Mouse (Mus musculus): ENCODE measurements at regions not wholly inside any gene's neighbourhood (a gene's known extent, or its start where the extent isn't known, plus 50 kb on each side); places are given as distances from the start of the nearest gene placed in this dataset.
A peak's percentile ranks its signal among the peaks of the same experiment; 100 is the strongest.

- peak; percentile 20 for DNase-seq (ENCODE audit: low spot score)
Measured at GRCm38 (mm10) chr8:23314275-23315123, 903.3 kb downstream of the Mrps31 start.

GRCm38 (mm10) chr8:23319556-23319955, 908.4 kb downstream of the Mrps31 start:
- DNase-seq (ENCODE audit: low spot score), result peak; percentile 7

- no peak for DNase-seq (ENCODE audit: low spot score)
Measured at GRCm38 (mm10) chr8:23321166-23321565, 910.0 kb downstream of the Mrps31 start.

GRCm38 (mm10) chr8:23327283-23327682, 916.1 kb downstream of the Mrps31 start:
- DNase-seq (ENCODE audit: low spot score), result no peak

GRCm38 (mm10) chr8:23344161-23344560, 933.0 kb downstream of the Mrps31 start:
- DNase-seq (ENCODE audit: low spot score), result peak; percentile 25

- no peak for DNase-seq (ENCODE audit: low spot score)
Measured at GRCm38 (mm10) chr8:23351367-23351930, 940.3 kb downstream of the Mrps31 start.

GRCm38 (mm10) chr8:23352259-23353106, 941.3 kb downstream of the Mrps31 start:
- DNase-seq (ENCODE audit: low spot score), result no peak

- no peak for DNase-seq (ENCODE audit: low spot score)
Measured at GRCm38 (mm10) chr8:23360061-23360622, 949.0 kb downstream of the Mrps31 start.

- DNase-seq (ENCODE audit: low spot score), result no peak
Measured at GRCm38 (mm10) chr8:23360850-23361274, 949.7 kb downstream of the Mrps31 start.
